Mouse (Mus musculus): ENCODE measurements around the gene Ptges2. TPM values are rescaled to one million over a fixed set of nuclear protein-coding genes. Genes with fewer than 3 reads are reported as not detected.
"Not testable (repeated sequence)": the region's sequence is repeated elsewhere in the genome, so short reads cannot be mapped to it uniquely, and the experiment has no call there.

Gene Ptges2
- polyA plus RNA-seq, 1 experiment from 2014 or later = 54.2 TPM

- H3K4me2 ChIP-seq = no peak overlapping the region
- WGBS = 77% methylated on average over 3 of the region's 3 CpGs
- peaks cover 23% of the 10 kb centered on the region for H3K4me1 ChIP-seq
- H3K27ac ChIP-seq = no peak overlapping the region
- no peak overlapping the region for H3K4me3 ChIP-seq
- ATAC-seq (replicated peaks) = no peak
- no peaks in the 10 kb centered on the region for H3K9me3 ChIP-seq
- 0 out of 2 replicates have a peak, but pooled peaks cover 3% of the 10 kb centered on the region for H3K27me3 ChIP-seq (replicated peaks)
- H3K36me3 ChIP-seq (replicated peaks) = no peaks in the 10 kb centered on the region
- H3K9ac ChIP-seq = no peak overlapping the region
These were observed 38.0 kb upstream of the Ptges2 start for GRCm38 (mm10) chr2:32357710-32358109.

GRCm38 (mm10) chr2:32358381-32358780 lies 37.3 kb upstream of the Ptges2 start:
- Histone ChIP-seq H3K9me3 (no peaks in the 10 kb centered on the region), H3K27ac (no peak overlapping the region), H3K9ac (no peak overlapping the region), H3K27me3 (replicated peaks) (0 out of 2 replicates have a peak, but pooled peaks cover 3% of the 10 kb centered on the region), H3K4me2 (no peak overlapping the region), H3K4me3 (no peak overlapping the region), H3K36me3 (replicated peaks) (no peaks in the 10 kb centered on the region), H3K4me1 (peaks cover 22% of the 10 kb centered on the region)
- ATAC-seq (replicated peaks) = no peak
- WGBS = 68% methylated on average over 10 of the region's 10 CpGs

GRCm38 (mm10) chr2:32360741-32361140 lies 35.0 kb upstream of the Ptges2 start:
- Histone ChIP-seq H3K27me3 (replicated peaks) (0 out of 2 replicates have a peak, but pooled peaks cover 3% of the 10 kb centered on the region), H3K4me3 (peak overlapping the region; percentile 27), H3K4me1 (peaks cover 27% of the 10 kb centered on the region), H3K9ac (peak overlapping the region; percentile 5; the same call in 1 of the 2 replicates), H3K4me2 (peak overlapping the region; percentile 53), H3K27ac (no peak overlapping the region), H3K36me3 (replicated peaks) (no peaks in the 10 kb centered on the region), H3K9me3 (no peaks in the 10 kb centered on the region)
- 6% methylated on average over 14 of the region's 14 CpGs for WGBS
- no peak for ATAC-seq (replicated peaks)

- ATAC-seq (replicated peaks) = no peak; the same call in 1 of the 2 replicates
- Histone ChIP-seq H3K27me3 (replicated peaks) (0 out of 2 replicates have a peak, but pooled peaks cover 3% of the 10 kb centered on the region), H3K4me3 (peak overlapping the region; percentile 27), H3K9ac (0 out of 2 replicates have a peak overlapping the region, but pooled peaks have one; percentile 3), H3K4me1 (peaks cover 27% of the 10 kb centered on the region), H3K9me3 (no peaks in the 10 kb centered on the region), H3K36me3 (replicated peaks) (0 out of 2 replicates have a peak, but pooled peaks cover 3% of the 10 kb centered on the region), H3K27ac (no peak overlapping the region), H3K4me2 (peak overlapping the region; percentile 53)
- 1% methylated on average over 24 of the region's 24 CpGs for WGBS
These were observed 34.3 kb upstream of the Ptges2 start for GRCm38 (mm10) chr2:32361437-32361836.

- H3K36me3 ChIP-seq (replicated peaks); ATAC-seq (replicated peaks); H3K9me3 ChIP-seq; H3K27me3 ChIP-seq (replicated peaks): not testable (repeated sequence)
- Histone ChIP-seq H3K27ac (peak overlapping the region; percentile 91), H3K4me3 (peak overlapping the region; percentile 96), H3K4me2 (peak overlapping the region; percentile 69), H3K9ac (peak overlapping the region; percentile 82), H3K4me1 (peaks cover 27% of the 10 kb centered on the region)
- WGBS = 44% methylated on average over 5 of the region's 5 CpGs
These were observed 33.4 kb upstream of the Ptges2 start for GRCm38 (mm10) chr2:32362274-32362673.

- Histone ChIP-seq H3K36me3 (replicated peaks) (peaks cover 7% of the 10 kb centered on the region), H3K4me3 (peak overlapping the region; percentile 96), H3K9me3 (no peaks in the 10 kb centered on the region), H3K27me3 (replicated peaks) (0 out of 2 replicates have a peak, but pooled peaks cover 3% of the 10 kb centered on the region), H3K4me1 (peaks cover 27% of the 10 kb centered on the region), H3K27ac (peak overlapping the region; percentile 91), H3K4me2 (peak overlapping the region; percentile 69), H3K9ac (peak overlapping the region; percentile 82)
- under 1% methylated on average over 46 of the region's 53 CpGs for WGBS
- peak; percentile 86 for ATAC-seq (replicated peaks)
These were observed 32.8 kb upstream of the Ptges2 start for GRCm38 (mm10) chr2:32362817-32363340.

GRCm38 (mm10) chr2:32363376-32364106 lies 32.2 kb upstream of the Ptges2 start:
- peaks cover 27% of the 10 kb centered on the region for H3K4me1 ChIP-seq
- H3K9ac ChIP-seq = peak overlapping the region; percentile 82
- peak overlapping the region; percentile 69 for H3K4me2 ChIP-seq
- H3K4me3 ChIP-seq = peak overlapping the region; percentile 96
- 0 out of 2 replicates have a peak, but pooled peaks cover 3% of the 10 kb centered on the region for H3K27me3 ChIP-seq (replicated peaks)
- peaks cover 11% of the 10 kb centered on the region for H3K36me3 ChIP-seq (replicated peaks)
- H3K27ac ChIP-seq = peak overlapping the region; percentile 91
- peak; percentile 60 for ATAC-seq (replicated peaks)
- 9% methylated on average over 19 of the region's 19 CpGs for WGBS
- no peaks in the 10 kb centered on the region for H3K9me3 ChIP-seq

- no peak for ATAC-seq (replicated peaks)
- Histone ChIP-seq H3K36me3 (replicated peaks) (peaks cover 11% of the 10 kb centered on the region), H3K4me3 (peak overlapping the region; percentile 96), H3K9ac (peak overlapping the region; percentile 82; the same call in 1 of the 2 replicates), H3K4me2 (peak overlapping the region; percentile 69), H3K9me3 (no peaks in the 10 kb centered on the region), H3K27me3 (replicated peaks) (0 out of 2 replicates have a peak, but pooled peaks cover 3% of the 10 kb centered on the region), H3K27ac (no peak overlapping the region), H3K4me1 (peaks cover 27% of the 10 kb centered on the region)
- WGBS = 88% methylated on average over 8 of the region's 8 CpGs
These were observed 31.6 kb upstream of the Ptges2 start for GRCm38 (mm10) chr2:32364121-32364520.

GRCm38 (mm10) chr2:32367315-32367714 lies 28.4 kb upstream of the Ptges2 start:
- Histone ChIP-seq H3K9me3 (no peaks in the 10 kb centered on the region), H3K4me3 (no peak overlapping the region), H3K4me2 (no peak overlapping the region), H3K4me1 (peaks cover 15% of the 10 kb centered on the region), H3K9ac (no peak overlapping the region), H3K27ac (no peak overlapping the region), H3K36me3 (replicated peaks) (peaks cover 37% of the 10 kb centered on the region), H3K27me3 (replicated peaks) (no peaks in the 10 kb centered on the region)
- ATAC-seq (replicated peaks) = no peak
- 97% methylated on average over 5 of the region's 5 CpGs for WGBS

GRCm38 (mm10) chr2:32374191-32374590 lies 21.5 kb upstream of the Ptges2 start:
- WGBS = 90% methylated on average over 10 of the region's 10 CpGs
- no peaks in the 10 kb centered on the region for H3K4me1 ChIP-seq
- no peaks in the 10 kb centered on the region for H3K27me3 ChIP-seq (replicated peaks)
- peaks cover 74% of the 10 kb centered on the region; the same call in 1 of the 2 replicates for H3K36me3 ChIP-seq (replicated peaks)
- no peak for ATAC-seq (replicated peaks)
- no peak overlapping the region for H3K9ac ChIP-seq
- H3K4me2 ChIP-seq = no peak overlapping the region
- no peaks in the 10 kb centered on the region for H3K9me3 ChIP-seq
- no peak overlapping the region for H3K27ac ChIP-seq
- H3K4me3 ChIP-seq = no peak overlapping the region

GRCm38 (mm10) chr2:32375317-32375940 lies 20.3 kb upstream of the Ptges2 start:
- no peak overlapping the region for H3K4me3 ChIP-seq
- no peaks in the 10 kb centered on the region; the same call in 1 of the 2 replicates for H3K4me1 ChIP-seq
- H3K36me3 ChIP-seq (replicated peaks) = peaks cover 69% of the 10 kb centered on the region; the same call in 1 of the 2 replicates
- H3K27ac ChIP-seq = no peak overlapping the region
- H3K27me3 ChIP-seq (replicated peaks) = no peaks in the 10 kb centered on the region
- H3K9me3 ChIP-seq = no peaks in the 10 kb centered on the region
- no peak for ATAC-seq (replicated peaks)
- WGBS = 91% methylated on average over 13 of the region's 13 CpGs
- H3K4me2 ChIP-seq = no peak overlapping the region
- H3K9ac ChIP-seq = no peak overlapping the region

GRCm38 (mm10) chr2:32376963-32377362 lies 18.7 kb upstream of the Ptges2 start:
- Histone ChIP-seq H3K4me3 (no peak overlapping the region), H3K9ac (no peak overlapping the region), H3K36me3 (replicated peaks) (peaks cover 55% of the 10 kb centered on the region; the same call in 1 of the 2 replicates), H3K4me2 (no peak overlapping the region), H3K27me3 (replicated peaks) (no peaks in the 10 kb centered on the region), H3K9me3 (no peaks in the 10 kb centered on the region), H3K4me1 (peaks cover 11% of the 10 kb centered on the region), H3K27ac (no peak overlapping the region)
- WGBS = 95% methylated on average over 10 of the region's 10 CpGs
- ATAC-seq (replicated peaks) = no peak
